Mouse (Mus musculus) liver, adult 2 months (tissue): ENCODE results near the gene Anapc2. TPM values are rescaled to one million over a fixed set of nuclear protein-coding genes. Genes with fewer than 3 reads are reported as not detected.

Source experiments
- DNase-seq: peaks from one replicate; pipeline ENCODE4 v3.0.0-alpha.2; 2011; ENCODE audit warnings: low read depth, low spot score; ENCODE audit errors: extremely low read depth
- H3K27ac ChIP-seq: fragments of 200-500 bp; replicated peaks from 2 replicates; pipeline ENCODE4 v1.5.1; 2012; ENCODE audit warnings: low read depth, mild to moderate bottlenecking, control low read depth, inconsistent platforms, low read length; ENCODE audit not compliant: insufficient read depth
- H3K27me3 ChIP-seq: fragments of 200-500 bp; 2 replicates; pipeline ENCODE4 v1.6.1; 2012; ENCODE audit warnings: mild to moderate bottlenecking, moderate library complexity, low read length, inconsistent platforms; ENCODE audit not compliant: control insufficient read depth, insufficient read depth
- H3K36me3 ChIP-seq: fragments of 200-500 bp; 2 replicates; pipeline ENCODE4 v1.6.1; 2012; ENCODE audit warnings: low read length, inconsistent platforms; ENCODE audit not compliant: control insufficient read depth, insufficient read depth
- H3K4me1 ChIP-seq: fragments of 200-500 bp; 2 replicates; pipeline ENCODE4 v1.6.1; 2011; ENCODE audit warnings: low read length; ENCODE audit not compliant: control insufficient read depth, insufficient read depth
- H3K4me3 ChIP-seq: fragments of 200-500 bp; 2 replicates; pipeline ENCODE4 v1.5.1; 2011; ENCODE audit warnings: low read depth, mild to moderate bottlenecking, control low read depth, low read length, moderate library complexity; ENCODE audit not compliant: insufficient read depth
- H3K79me2 ChIP-seq: fragments of 200-500 bp; 2 replicates; pipeline ENCODE4 v1.6.1; 2012; ENCODE audit warnings: inconsistent platforms, mild to moderate bottlenecking, low read length, moderate library complexity; ENCODE audit not compliant: control insufficient read depth, insufficient read depth
- H3K9ac ChIP-seq: fragments of 200-500 bp; 2 replicates; pipeline ENCODE4 v1.6.1; 2012; ENCODE audit warnings: low read depth, mild to moderate bottlenecking, control low read depth, inconsistent platforms, low read length
- CTCF ChIP-seq: fragments of 200-500 bp; IDR thresholded peaks from 2 replicates; pipeline ENCODE4 v1.5.1; 2011; ENCODE audit warnings: low read depth, low read length, control low read depth
- POLR2A ChIP-seq: fragments of 200-500 bp; IDR thresholded peaks from 2 replicates; pipeline ENCODE4 v1.6.1; 2011; ENCODE audit warnings: low read length, control low read depth; ENCODE audit not compliant: insufficient read depth; ENCODE audit errors: extremely low read depth
- WGBS: fragments of 180-500 bp; shearing (Covaris S2); methylation state at CpG from one replicate; pipeline ENCODE4 v1.1.7; 2018; 5-methylcytosine and 5-hydroxymethylcytosine counted together
- polyA plus RNA-seq: library from polyadenylated mRNA; depleted of rRNA; stranded (reverse); fragments of >200 nt; gene quantifications from 2 replicates; pipeline ENCODE4 v1.2.3, GENCODE M21; 2012
- total RNA-seq: library from RNA; depleted of rRNA; stranded (reverse); fragments of >200 nt; gene quantifications from 2 replicates; pipeline ENCODE4 v1.2.3, GENCODE M21; 2014

The Anapc2 gene
- total and polyA plus RNA-seq, 2 experiments, result 24.0 to 52.1 TPM

DNA sequence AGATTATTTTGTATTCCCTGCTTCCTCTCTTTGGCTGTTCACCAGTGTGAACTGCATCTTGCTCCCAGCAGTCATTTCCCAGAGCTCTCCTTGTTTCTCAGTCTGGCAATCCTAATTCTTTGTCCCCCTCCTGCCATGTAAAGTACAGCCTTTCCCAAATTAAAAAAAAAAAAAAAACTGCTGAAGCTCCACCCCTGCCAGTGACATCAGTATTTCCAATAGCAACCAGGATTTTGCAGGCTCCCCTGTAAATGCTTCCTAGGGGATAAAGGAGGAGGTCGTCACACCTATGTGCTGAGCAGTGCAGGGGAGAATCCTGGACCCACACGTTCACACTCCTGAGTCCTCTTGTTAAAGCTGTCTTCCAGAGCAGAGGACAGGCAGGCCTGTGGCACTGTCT, 47.8 kb downstream of the Anapc2 start:
- no peaks in the 10 kb centered on the region for H3K79me2 ChIP-seq
- no peaks in the 10 kb centered on the region for H3K4me1 ChIP-seq
- no peak overlapping the region for H3K27ac ChIP-seq
- H3K27me3 ChIP-seq, result peaks cover 10% of the 10 kb centered on the region
- no peak for DNase-seq
- no peak overlapping the region for H3K9ac ChIP-seq
- WGBS, result 40% methylated on average over 2 of the region's 2 CpGs
- no peaks in the 10 kb centered on the region for H3K36me3 ChIP-seq
- TF ChIP-seq POLR2A (no peak), CTCF (no peak)
- H3K4me3 ChIP-seq, result no peak overlapping the region

DNA sequence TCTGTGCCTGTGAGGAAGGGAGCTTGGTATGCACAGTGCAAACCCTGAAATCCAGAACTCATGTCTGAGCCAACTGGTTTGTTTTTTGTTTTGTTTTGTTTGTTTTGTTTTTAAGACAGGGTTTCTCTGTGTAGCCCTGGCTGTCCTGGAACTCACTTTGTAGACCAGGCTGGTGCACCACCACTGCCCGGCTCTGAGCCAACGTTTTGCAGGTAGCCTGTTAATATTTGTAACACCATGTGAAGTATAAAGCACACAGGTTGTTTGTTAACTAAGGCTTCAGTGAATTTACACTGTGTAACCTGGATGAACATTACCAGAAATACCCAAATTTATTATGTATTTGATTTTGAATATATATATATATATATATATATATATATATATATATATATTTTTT, 53.8 kb downstream of the Anapc2 start:
- Histone ChIP-seq H3K4me1 (no peaks in the 10 kb centered on the region), H3K4me3 (no peak overlapping the region), H3K36me3 (no peaks in the 10 kb centered on the region), H3K27ac (no peak overlapping the region), H3K9ac (no peak overlapping the region), H3K79me2 (no peaks in the 10 kb centered on the region), H3K27me3 (no peaks in the 10 kb centered on the region)
- no peak for TF ChIP-seq POLR2A
- no peak for TF ChIP-seq CTCF
- WGBS, result 55% methylated on average over 2 of the region's 2 CpGs
- no peak for DNase-seq

- H3K27me3 ChIP-seq, result no peaks in the 10 kb centered on the region
- peak; percentile 27 for DNase-seq
- 41% methylated on average over 7 of the region's 7 CpGs for WGBS
- no peaks in the 10 kb centered on the region for H3K36me3 ChIP-seq
- no peak overlapping the region for H3K4me3 ChIP-seq
- H3K9ac ChIP-seq, result no peak overlapping the region
- peaks cover 4% of the 10 kb centered on the region; the same call in 1 of the 2 replicates for H3K4me1 ChIP-seq
- peaks cover 5% of the 10 kb centered on the region; the same call in 1 of the 2 replicates for H3K79me2 ChIP-seq
- no peak overlapping the region for H3K27ac ChIP-seq
- peak; percentile 40 for TF ChIP-seq CTCF
- TF ChIP-seq POLR2A, result no peak
These were observed 56.2 kb downstream of the Anapc2 start for GRCm38 (mm10) chr2:25328440-25328839.

GRCm38 (mm10) chr2:25331470-25331869, 59.2 kb downstream of the Anapc2 start:
- no peak for TF ChIP-seq POLR2A
- TF ChIP-seq CTCF, result no peak
- 52% methylated on average over 9 of the region's 9 CpGs for WGBS
- peaks cover 5% of the 10 kb centered on the region; the same call in 1 of the 2 replicates for H3K79me2 ChIP-seq
- H3K4me1 ChIP-seq, result peaks cover 6% of the 10 kb centered on the region; the same call in 1 of the 2 replicates
- no peak for DNase-seq
- no peak overlapping the region for H3K27ac ChIP-seq
- H3K27me3 ChIP-seq, result no peaks in the 10 kb centered on the region
- no peak overlapping the region for H3K9ac ChIP-seq
- H3K36me3 ChIP-seq, result peaks cover 4% of the 10 kb centered on the region; the same call in 1 of the 2 replicates
- peak overlapping the region; percentile 25; the same call in 1 of the 2 replicates for H3K4me3 ChIP-seq

GRCm38 (mm10) chr2:25332286-25333160, 60.2 kb downstream of the Anapc2 start, which contains the start of gene Man1b1:
TSS of gene Man1b1 (plus strand) at chr2:25332338.
- H3K9ac ChIP-seq, result peak within 1 kb of the TSS; percentile 86
- under 1% methylated on average over 78 of the region's 78 CpGs for WGBS
- TF ChIP-seq CTCF, result peak; percentile 24; the same call in 1 of the 2 replicates
- peak; percentile 69 for TF ChIP-seq POLR2A
- H3K36me3 ChIP-seq, result peaks cover 5% of the 10 kb centered on the region; the same call in 1 of the 2 replicates
- H3K27me3 ChIP-seq, result no peaks in the 10 kb centered on the region
- H3K4me1 ChIP-seq, result peaks cover 6% of the 10 kb centered on the region; the same call in 1 of the 2 replicates
- peak; percentile 94 for DNase-seq
- H3K27ac ChIP-seq, result peak within 1 kb of the TSS; percentile 61
- H3K79me2 ChIP-seq, result peaks cover 5% of the 10 kb centered on the region; the same call in 1 of the 2 replicates
- H3K4me3 ChIP-seq, result peak within 1 kb of the TSS; percentile 88
